Mouse (Mus musculus) thymus, adult 2 months (tissue): ENCODE results near the gene Myf6.

Experiments used
- CTCF ChIP-seq: fragments of 200-500 bp; IDR thresholded peaks from 2 replicates; pipeline ENCODE4 v1.5.1; 2012; ENCODE audit warnings: mild to moderate bottlenecking, control low read depth, low read length, moderate library complexity, borderline replicate concordance; ENCODE audit not compliant: control insufficient read depth, poor library complexity, insufficient read depth; ENCODE audit errors: extremely low read depth
- POLR2A ChIP-seq: fragments of 200-500 bp; IDR thresholded peaks from 2 replicates; pipeline ENCODE4 v1.6.1; 2012; ENCODE audit warnings: mild to moderate bottlenecking, low read length, control low read depth, moderate library complexity; ENCODE audit not compliant: control insufficient read depth, poor library complexity, insufficient read depth; ENCODE audit errors: extremely low read depth

DNA sequence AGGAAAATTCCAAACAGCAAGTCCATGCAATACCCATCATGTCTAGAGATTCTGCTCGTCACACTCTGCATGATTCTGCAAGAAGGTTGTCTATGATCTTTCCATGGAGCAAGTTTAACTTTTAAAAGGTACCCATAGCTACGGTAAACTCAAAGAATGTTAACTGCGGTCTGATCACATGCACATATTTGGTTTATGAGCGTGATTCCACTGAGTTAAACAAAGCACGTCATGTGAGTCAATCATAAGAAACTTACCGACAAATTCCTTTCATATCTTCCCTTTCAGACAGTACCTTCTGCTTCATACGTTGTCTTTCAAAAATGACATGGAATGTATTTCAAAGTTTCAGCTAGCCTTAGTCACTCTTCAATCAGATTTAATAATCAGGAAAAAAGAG, 7.7 kb upstream of the Myf6 start:
- TF ChIP-seq CTCF (no peak), POLR2A (no peak)
